Mouse (Mus musculus): Measurements from ENCODE around the gene Arhgdig. TPM values are rescaled to one million over a fixed set of nuclear protein-coding genes. Genes with fewer than 3 reads are reported as not detected.

The Arhgdig gene
- polyA plus RNA-seq, 1 experiment from 2014 or later = 11.7 TPM

- Histone ChIP-seq H3K4me3 (ENCODE audit: low read depth, low read length) (no peak overlapping the region), H3K27ac (ENCODE audit: low read depth, low read length) (no peak overlapping the region), H3K36me3 (ENCODE audit: control insufficient read depth, insufficient read depth) (no peaks in the 10 kb centered on the region), H3K27me3 (replicated peaks; ENCODE audit: control insufficient read depth, insufficient read depth, low read length) (no peaks in the 10 kb centered on the region), H3K9me3 (ENCODE audit: control insufficient read depth) (no peaks in the 10 kb centered on the region), H3K4me2 (replicated peaks; ENCODE audit: low read depth) (no peak overlapping the region), H3K4me1 (replicated peaks; ENCODE audit: control insufficient read depth, insufficient read depth, low read length) (0 out of 2 replicates have a peak, but pooled peaks cover 3% of the 10 kb centered on the region), H3K9ac (ENCODE audit: low read depth, low read length) (no peak overlapping the region)
- ATAC-seq = no peak
- 83% methylated on average over 1 of the region's 1 CpGs for WGBS
- no peak for TF ChIP-seq CTCF (IDR thresholded peaks at IDR 0.05; ENCODE audit: low read depth)
Measured at GRCm38 (mm10) chr17:26162736-26163135, 44.9 kb downstream of the Arhgdig start.

- no peak overlapping the region for H3K4me2 ChIP-seq (replicated peaks; ENCODE audit: low read depth)
- H3K4me3 ChIP-seq (ENCODE audit: low read depth, low read length) = no peak overlapping the region
- no peaks in the 10 kb centered on the region for H3K9me3 ChIP-seq (ENCODE audit: control insufficient read depth)
- TF ChIP-seq CTCF (IDR thresholded peaks at IDR 0.05; ENCODE audit: low read depth) = no peak
- no peak overlapping the region for H3K9ac ChIP-seq (ENCODE audit: low read depth, low read length)
- H3K27me3 ChIP-seq (replicated peaks; ENCODE audit: control insufficient read depth, insufficient read depth, low read length) = no peaks in the 10 kb centered on the region
- 91% methylated on average over 2 of the region's 2 CpGs for WGBS
- H3K4me1 ChIP-seq (replicated peaks; ENCODE audit: control insufficient read depth, insufficient read depth, low read length) = no peaks in the 10 kb centered on the region
- H3K27ac ChIP-seq (ENCODE audit: low read depth, low read length) = no peak overlapping the region
- H3K36me3 ChIP-seq (ENCODE audit: control insufficient read depth, insufficient read depth) = peaks cover 25% of the 10 kb centered on the region
- no peak for ATAC-seq
Measured at GRCm38 (mm10) chr17:26151886-26152630, 55.5 kb downstream of the Arhgdig start.

Other genes starting within 250 kb of the Arhgdig start
- gene Capn15, start 222.0 kb downstream of the Arhgdig start, polyA plus RNA-seq (2015; fragmentation: Nextera tagmentation; extraction: Ambion mirVana) = 29.5 and 37.4 TPM in 2 replicates
- 32.3 and 37.5 TPM in 2 replicates for gene Rab11fip3, start 138.2 kb downstream of the Arhgdig start, polyA plus RNA-seq (2015; fragmentation: Nextera tagmentation; extraction: Ambion mirVana)
- gene Decr2, start 117.4 kb downstream of the Arhgdig start, polyA plus RNA-seq (2015; fragmentation: Nextera tagmentation; extraction: Ambion mirVana) = 36.2 and 37.4 TPM in 2 replicates
- 18.5 and 20.4 TPM in 2 replicates for gene Nme4, start 112.2 kb downstream of the Arhgdig start, polyA plus RNA-seq (2015; fragmentation: Nextera tagmentation; extraction: Ambion mirVana)
- gene Tmem8, start 94.5 kb downstream of the Arhgdig start, polyA plus RNA-seq (2015; fragmentation: Nextera tagmentation; extraction: Ambion mirVana) = 26.5 TPM in 2 replicates
- 142 and 143 TPM in 2 replicates for gene Mrpl28, start 84.3 kb downstream of the Arhgdig start, polyA plus RNA-seq (2015; fragmentation: Nextera tagmentation; extraction: Ambion mirVana)
- gene Axin1, start 69.1 kb downstream of the Arhgdig start, polyA plus RNA-seq (2015; fragmentation: Nextera tagmentation; extraction: Ambion mirVana) = 9.3 and 9.6 TPM in 2 replicates
- gene Pdia2, start 8.7 kb downstream of the Arhgdig start, polyA plus RNA-seq (2015; fragmentation: Nextera tagmentation; extraction: Ambion mirVana) = 9.9 and 16.3 TPM in 2 replicates
- 1.1 and 1.2 TPM in 2 replicates for gene Rgs11, start 4.8 kb downstream of the Arhgdig start, polyA plus RNA-seq (2015; fragmentation: Nextera tagmentation; extraction: Ambion mirVana)
- 113 and 116 TPM in 2 replicates for gene Fam234a, start 36.5 kb upstream of the Arhgdig start, polyA plus RNA-seq (2015; fragmentation: Nextera tagmentation; extraction: Ambion mirVana)
- 28.1 and 32.7 TPM in 2 replicates for gene Luc7l, start 45.1 kb upstream of the Arhgdig start, polyA plus RNA-seq (2015; fragmentation: Nextera tagmentation; extraction: Ambion mirVana)
- gene Neurl1b, start 207.0 kb upstream of the Arhgdig start, polyA plus RNA-seq (2015; fragmentation: Nextera tagmentation; extraction: Ambion mirVana) = 1.5 TPM in 2 replicates

Data from intestine, postnatal 0 days (tissue).